Mouse (Mus musculus) monocyte, adult 5-6 weeks (primary cell): ENCODE data around the gene Syt13. TPM values are rescaled to one million over a fixed set of nuclear protein-coding genes. Genes with fewer than 3 reads are reported as not detected.

ENCODE experiments used
- ATAC-seq: fragments of 153-309, 156-312 bp; replicated peaks from 2 replicates; pipeline ENCODE4 v1.8.0; 2017; ENCODE audit warnings: mild to moderate bottlenecking; ENCODE audit not compliant: low TSS enrichment, insufficient number of reproducible peaks, severe bottlenecking, poor library complexity, low FRiP score
- total RNA-seq: library from RNA; stranded (forward); fragments of 200-1000, 200-491, 200-594 nt; gene quantifications from 3 replicates; pipeline ENCODE4 v1.2.3, GENCODE M21; 2017

The Syt13 gene
- total RNA-seq, 1 experiment from 2014 or later: not detected

DNA sequence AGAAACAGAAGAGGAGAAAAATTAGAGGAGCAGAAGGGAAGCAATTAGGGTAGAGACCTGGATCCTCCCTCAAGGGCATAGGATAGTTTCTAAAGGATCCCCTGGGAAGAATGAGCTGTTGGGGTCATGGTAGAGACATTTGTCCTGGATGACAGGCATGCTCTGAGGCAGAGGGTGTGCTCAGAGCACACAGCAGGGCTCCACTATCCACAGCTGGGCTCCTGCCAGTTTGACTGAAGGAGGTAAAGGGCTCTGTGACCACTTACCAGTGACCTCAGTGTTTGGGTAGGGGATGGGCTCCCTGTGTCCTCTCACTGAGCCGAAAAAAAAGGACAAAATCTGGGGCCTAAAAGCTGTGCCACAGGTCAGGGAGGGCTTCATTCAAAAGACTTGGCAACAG, 34.6 kb downstream of the Syt13 start:
- no peak for ATAC-seq

DNA sequence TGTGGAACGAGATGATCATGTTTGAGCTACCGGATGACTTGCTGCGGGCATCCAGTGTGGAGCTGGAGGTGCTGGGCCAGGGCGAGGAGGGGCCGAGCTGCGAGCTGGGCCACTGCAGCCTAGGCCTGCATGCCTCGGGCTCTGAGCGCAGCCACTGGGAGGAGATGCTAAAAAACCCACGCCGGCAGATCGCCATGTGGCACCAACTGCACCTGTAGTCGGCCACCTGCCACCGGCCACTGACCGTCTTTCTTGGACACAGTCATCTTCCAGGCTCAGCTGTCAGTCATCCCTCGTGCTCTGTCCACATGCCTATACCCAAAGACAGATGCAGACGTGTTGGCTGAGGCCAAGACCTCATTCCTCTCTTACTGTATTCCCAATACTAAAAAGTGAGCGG, 38.6 kb downstream of the Syt13 start:
- ATAC-seq: no peak

DNA sequence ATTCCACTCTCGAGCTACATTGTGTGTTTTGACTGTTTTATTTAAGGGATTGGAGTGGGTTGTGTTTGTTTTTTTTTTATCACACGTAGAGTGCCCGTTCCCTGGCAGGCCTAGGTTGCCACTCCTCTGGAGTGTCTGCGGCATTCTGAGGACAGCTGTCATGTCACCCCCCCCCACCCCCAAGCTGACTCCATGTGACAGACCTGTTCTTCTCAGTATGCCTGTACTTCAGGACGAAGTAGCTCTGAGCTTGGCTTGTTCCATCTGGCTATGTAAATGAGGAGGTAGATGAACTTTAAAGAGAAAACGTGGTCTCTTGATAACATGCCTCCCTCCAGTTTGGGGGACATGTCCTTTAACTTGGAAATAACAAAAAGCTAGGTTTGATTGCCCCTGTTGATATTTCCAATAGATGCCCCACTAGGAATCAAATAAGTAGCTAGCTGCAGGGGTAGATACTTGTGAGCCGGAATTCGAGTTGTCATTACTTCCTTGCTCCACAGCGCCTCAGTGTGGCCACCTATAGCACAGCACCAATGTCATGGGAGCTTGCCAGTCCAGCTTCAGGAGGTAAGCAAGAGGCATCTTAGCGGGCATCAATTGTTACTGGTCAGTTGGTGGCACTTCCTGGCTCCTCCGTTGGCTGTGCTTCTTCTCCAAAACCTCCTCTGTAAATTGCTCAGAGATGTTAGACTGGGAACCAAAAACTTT, 39.7 kb downstream of the Syt13 start:
- ATAC-seq: no peak

DNA sequence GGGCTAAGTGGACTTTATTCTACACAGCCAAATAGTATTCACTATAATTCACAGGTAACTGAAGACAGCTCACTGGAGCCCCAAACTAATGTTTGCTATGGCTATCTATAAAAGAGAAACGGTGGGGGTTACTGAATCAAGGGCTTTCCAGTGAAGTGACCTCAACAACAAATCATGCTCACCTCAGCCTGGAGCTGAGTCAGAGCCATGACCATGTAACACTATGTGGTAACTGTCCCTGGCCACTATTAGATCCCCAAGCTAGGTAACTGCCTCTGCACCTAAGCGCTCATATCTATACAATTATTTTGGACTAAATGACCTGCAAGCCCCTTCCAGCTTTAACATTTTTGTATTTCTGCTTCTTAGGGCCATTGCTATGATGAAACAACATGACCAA, 42.0 kb downstream of the Syt13 start:
- ATAC-seq: no peak

DNA sequence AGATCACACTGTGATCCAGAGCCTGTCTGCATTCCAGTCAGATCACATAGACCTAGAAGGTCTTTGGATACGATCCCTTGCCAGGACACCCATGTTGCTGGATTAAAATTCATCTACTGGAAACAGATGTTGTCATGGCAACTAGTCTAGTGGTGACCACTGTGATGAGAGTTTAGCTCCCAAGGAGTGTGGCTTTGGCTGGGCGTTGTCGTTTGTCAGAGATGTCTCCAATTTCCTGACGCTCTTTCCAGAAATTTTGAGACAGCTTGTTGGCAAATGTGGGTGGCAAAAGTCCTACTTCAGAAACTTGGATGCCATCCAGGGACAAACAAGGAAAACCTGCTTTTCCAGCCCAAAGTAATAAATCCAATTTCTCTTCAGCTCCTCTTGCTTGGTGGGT, 43.7 kb downstream of the Syt13 start:
- ATAC-seq: no peak

DNA sequence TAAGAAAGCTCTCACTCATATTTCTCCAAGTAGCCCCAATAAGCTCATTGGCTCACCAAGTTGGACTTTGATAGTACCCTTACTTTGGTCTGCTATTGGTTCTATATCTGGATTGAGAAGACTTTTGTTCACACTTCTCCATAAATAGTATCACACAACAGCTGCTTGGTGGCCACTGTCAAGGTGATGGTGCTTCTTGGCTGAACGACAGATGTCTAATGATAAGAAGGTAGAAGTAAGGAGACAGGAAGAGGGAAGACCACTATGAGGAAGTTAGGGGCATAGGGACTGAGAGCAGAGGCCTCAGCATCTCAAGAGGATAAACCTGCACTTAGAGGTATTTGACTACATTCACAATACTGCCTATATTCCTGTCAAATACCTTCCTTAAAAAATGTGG, 49.4 kb downstream of the Syt13 start:
- no peak for ATAC-seq

DNA sequence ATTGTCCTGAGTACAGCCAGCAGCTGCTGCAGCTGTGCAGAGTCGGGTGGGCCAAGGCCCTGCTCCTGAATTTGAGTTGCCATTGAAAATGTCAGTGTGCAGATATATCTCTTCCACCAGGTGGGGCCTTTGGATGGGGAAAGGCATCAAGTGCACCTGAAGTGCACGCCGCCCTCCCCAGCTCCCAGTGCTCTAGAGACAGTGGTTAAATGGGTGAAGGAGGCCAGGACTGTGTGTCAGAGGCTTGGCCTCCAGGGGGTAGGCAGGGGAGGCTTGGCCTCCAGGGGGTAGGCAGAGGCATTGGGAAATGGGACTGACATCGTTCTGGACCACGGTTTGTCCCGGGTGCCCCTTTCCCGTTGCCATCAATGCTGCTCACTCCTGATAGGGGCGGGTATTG, 51.4 kb downstream of the Syt13 start:
- ATAC-seq: no peak

DNA sequence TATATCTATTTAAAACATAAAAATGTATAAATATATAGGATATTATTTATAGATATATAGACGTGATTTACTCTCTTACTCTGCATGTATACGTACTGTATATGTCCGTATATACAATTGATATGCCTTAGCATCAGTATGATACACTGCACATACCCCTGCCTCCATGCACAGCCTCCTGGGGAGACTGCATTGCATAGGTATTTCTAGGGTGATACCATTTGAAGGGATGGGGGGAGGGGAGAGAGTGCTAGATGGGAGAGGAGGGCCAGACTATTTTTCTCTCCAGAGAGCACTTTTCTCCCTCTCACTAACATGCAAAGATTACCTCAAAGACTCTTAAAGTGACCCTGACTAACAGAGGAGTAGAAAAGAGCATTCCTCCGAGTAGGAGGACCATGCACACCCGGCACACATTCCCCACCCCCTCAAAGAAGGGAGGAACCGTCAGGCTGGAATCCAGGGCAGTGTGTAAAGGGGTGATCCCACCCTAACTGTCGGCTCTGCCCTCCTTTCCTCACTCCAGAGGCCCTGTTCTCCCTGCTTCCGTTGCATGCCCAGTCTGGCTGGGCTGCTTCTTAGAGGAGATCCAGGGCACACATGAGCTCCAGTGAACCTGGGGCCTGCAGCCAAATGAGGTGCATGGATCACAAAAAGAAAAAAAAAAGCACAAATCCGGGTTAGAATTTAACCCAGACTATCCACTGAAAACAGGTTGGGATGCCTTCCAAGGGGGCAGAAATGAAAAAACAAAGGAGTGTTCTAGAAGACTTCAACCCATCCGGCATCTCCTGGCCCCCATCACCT, 52.3 kb downstream of the Syt13 start:
- no peak for ATAC-seq

DNA sequence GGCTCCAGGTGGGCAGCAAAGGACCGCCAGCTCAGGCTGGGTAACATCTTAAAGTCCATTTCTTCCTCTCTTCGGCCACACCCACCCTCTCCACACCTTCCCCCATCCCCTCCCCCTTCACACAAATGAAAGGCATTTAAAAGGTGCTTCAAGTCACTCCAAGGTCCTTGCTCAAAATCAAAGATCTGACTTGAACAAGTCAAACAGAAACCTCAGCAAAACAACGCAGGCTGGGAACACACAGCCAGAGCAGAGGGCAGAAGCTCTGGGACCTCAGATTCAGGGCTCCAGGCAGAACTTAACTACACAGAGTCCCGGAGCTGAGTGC, 52.9 kb downstream of the Syt13 start:
- ATAC-seq: no peak

DNA sequence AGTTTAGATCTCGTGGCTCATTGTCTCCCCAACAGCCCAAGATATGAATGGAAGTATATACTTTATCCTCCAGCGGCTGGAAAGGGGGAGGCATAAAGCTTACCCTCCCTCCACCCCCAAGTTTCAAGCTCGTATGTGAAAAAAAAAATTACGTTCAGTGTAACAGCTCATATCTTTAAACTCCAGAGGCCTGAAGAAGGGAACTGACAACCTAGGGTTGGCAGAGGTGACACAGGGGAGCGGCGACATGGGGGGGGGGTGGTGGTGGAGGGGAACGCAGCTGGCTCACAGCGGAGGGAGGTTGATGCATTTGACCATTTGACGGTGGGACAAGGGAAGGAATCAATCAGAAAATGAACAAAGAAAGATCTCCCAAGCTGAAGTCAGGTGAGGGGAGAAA, 56.2 kb downstream of the Syt13 start:
- no peak for ATAC-seq

DNA sequence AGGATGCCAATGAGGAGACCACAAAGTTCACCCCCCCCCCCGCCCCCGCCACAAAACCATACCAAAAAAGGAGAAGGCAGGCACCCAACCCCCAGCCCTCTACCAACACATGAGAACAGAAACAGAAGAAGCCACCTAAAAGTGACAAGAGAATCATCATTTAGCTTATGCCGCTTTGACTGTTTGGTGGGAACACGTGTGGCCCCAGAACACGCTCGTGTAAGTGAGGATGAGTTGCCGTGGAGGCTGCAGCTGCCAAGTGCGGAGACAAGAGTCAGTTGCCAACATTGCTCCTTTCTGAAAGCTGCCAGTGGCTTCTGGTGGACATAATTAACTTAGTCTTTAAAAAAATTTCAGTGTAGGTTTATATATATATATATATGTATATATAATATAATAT, 56.6 kb downstream of the Syt13 start:
- no peak for ATAC-seq

DNA sequence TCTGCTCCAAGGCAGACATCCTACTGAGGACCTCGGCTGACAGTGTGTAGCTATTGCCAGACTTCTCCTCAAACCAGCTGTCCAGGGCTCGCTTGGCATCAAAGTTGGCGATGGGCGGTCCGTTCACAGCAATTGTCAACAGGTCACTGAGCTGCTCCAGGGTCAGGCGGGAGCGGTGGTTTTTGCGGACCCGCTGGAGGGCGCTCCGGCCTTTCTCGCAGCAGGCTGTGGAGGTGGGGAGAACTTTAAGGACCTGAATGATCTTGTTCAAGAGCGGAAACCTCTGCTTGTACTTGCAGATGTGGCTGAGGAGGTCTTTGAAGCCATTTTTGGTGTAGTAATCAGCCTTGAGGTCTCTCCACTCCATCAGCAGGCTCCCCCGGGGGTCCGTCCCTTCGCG, 57.2 kb downstream of the Syt13 start:
- no peak for ATAC-seq

DNA sequence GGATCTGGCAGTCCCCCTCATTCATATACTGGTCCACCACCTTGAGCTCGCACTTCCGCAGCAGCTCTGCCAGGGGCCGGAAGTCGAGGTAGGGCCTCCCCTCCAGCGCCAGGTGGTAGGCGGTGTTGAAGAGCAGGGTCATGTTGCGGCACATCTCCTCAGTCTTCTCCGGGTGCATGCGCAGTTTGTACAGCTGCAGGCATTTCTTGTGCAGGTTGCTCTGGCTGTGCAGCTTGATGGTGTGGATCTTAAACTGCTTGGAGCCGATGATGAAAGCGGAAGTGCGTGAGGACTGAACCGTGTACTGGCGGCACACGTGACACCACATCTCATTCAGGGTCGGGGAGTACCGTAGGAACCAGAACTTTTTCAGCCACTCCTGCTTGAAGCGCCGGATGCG, 58.7 kb downstream of the Syt13 start:
- ATAC-seq: no peak

DNA sequence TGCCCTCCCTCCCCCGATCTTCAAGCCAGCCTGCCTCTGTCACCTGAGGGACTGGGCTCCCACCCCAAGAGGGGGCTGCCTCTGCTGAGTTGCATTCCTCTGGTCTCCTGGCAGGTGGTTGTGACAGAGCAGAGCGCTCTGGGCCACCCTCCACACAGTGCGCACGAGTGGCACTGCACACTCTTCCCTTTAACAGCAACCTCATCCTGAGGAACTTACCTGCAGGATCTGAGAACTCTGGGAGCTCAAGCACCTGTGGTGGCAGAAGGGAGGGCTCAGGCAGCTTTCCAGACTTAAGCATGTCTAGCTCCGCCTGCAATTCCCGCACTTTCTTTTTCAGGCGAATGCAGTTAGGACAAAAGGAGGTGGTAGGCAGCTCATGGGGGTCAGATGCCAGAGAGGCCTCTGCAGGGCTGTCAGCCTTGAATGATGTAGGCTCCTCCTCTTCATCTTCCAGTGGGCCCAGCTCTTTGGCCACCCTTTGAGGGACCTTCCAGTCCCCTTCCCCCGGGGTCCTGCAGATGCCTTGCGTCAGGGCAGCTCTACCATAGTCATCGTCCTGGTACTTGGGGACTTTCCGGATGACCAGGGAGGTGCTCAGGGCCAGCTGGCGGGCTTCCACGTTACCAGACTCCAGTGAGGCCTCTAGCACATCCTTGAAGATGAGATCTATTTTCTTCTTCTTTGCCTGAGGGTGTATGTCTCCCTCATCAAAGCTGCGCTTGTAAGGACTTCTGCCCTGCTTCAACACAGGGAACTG, 60.3 kb downstream of the Syt13 start:
- 0 out of 2 replicates have a peak, but pooled peaks have one; percentile 16 for ATAC-seq

DNA sequence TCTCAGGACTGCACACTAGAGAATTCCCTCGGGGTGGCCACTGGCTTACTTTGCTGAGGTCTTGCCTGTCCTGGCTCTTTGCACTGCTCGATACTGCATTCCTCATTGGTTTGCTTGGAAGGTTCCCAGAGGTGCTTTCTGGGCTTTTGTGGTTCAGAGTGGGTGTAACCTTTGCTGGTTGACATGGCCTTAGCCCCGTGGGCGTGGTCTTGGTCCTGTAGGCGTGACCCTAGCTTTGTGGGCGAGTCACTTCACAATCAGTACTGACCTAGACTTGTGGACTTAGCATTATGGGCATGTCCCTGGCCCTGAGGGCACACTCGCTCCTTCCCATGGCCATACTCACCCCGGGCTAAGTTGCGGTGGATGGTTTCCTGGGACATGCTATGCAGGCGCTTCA, 65.3 kb downstream of the Syt13 start:
- no peak for ATAC-seq

DNA sequence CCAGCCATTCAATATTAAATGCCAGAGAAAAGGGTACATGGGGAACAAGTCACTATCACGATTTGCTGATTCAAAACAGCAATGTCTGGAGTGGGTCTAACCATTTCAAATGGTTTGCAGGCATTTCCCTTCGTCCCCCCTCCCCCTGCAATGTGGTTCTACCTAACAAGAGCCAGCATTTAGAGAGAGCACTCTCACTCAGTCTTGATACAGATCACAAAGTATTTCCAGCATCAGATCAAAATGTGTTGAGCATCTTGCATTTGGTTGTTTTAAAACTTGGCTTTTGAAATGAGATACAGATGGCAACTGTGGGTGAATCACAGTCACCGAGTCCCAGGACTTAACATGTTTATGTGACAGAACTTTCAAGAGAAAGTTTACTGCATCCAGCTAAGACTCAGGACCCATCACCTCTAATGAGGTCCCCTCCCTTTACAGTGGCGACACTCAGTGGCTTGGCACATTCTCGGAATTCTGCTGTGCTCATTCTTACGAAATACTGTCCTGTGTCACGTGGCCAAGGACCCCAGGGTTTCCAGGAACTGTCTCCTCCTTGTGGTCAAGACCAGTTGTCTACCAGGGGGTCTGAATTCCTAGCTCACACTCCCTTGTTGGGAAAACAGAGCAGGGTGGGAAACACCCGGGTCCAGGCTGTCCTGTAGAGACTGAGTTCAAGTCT, 67.8 kb downstream of the Syt13 start:
- ATAC-seq: no peak

DNA sequence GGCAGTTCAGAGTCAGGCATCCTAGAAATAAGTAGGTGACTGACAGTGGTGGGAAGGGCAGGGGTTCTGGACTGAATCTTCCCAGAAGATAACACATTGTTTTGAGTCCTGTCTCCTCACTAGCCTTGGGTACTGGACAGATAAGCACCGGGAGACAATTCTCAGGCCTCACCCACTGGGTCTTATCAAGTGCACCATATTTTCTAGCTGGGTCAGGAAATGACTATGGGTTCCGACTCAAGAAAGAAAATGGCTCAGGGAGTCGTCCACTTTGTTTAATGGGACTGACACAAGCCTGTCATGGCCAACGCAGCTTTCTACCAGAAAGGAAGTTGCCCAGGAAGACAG, 68.3 kb downstream of the Syt13 start:
- ATAC-seq: no peak

DNA sequence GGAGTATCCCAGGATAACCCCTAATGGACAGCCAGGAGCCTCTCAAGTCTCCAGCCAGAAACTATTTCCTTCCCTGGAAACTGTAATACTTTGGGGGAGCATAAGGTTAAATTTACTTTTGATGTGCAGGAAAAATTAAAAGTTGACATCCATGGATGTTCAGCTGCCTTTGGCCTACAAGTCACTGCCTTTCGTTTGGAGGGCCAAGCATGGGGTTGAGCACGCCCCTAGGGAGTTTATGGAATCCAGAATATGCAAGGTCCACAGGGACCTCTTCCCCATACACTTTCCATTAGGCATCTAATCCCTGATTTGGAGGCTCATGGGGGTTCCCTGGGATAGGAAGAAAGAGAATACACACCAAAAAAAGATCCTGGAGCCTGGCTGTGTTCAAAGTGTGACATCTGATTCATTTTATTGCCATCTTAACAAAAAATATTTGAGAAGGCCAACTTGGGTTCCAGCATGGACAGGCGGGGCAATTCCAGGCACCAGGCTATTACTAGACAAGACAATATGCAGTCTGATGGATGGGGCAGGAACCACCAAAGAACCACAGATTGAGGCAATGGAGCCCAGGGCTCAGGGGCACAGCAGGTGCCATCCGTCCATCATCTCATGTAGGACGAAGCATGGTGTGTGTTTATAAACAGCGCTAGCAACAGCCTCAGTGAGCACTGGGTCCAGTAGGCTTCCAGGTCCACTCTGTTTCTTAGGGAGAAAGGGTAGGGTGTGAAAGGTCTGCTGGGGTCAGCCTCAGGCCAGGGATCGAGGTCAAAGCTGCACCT, 69.6 kb downstream of the Syt13 start:
- ATAC-seq: no peak

DNA sequence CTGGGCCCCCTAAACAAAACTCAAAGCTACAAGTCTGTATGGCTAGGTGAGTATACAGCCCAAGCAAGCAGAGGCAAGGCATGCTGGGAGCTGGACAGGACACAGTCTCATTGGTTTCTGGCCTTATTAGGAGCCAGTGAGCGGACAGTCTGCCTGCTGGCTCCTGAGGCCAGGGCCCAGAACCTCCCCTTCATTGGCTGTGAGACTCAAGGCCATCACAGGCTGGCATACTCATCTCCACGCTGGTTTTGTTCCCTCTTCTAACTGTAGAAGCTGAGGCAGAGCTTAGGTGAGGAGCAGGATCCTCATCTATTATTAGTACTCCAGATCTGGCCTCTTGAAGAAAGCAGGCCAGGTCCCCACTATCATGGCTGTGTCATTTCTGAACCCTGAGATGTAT, 70.3 kb downstream of the Syt13 start:
- no peak for ATAC-seq
